Mouse (Mus musculus): ENCODE measurements around the gene H2-M5.
A peak's percentile ranks its signal among the peaks of the same experiment; 100 is the strongest.
"Not testable (repeated sequence)": the region's sequence is repeated elsewhere in the genome, so short reads cannot be mapped to it uniquely, and the experiment has no call there.

H2-M5 gene

DNA sequence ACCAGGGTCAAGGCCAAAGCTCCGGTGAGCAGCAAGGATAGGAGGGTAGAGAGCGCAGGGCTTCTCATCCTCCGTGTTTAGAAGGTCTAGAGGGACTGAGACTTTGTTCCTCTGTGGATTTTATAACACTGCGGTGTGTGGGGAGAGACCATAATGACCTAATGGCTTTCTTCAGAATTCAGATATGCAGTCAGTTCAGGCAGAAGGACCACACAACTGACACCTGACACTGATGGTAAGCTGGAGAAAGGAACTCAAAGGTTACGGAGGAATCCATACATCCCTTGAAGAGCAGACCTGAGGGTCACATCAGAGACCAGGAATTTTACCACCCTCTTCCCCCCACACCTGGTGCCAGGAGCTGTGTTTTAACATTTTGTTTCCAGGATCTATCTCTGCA, at the start of gene H2-M5:
TSS of gene H2-M5 (minus strand) at position 101 of the 400 bp plus-strand sequence.
- no peak for DNase-seq (ENCODE audit: low spot score)

DNA sequence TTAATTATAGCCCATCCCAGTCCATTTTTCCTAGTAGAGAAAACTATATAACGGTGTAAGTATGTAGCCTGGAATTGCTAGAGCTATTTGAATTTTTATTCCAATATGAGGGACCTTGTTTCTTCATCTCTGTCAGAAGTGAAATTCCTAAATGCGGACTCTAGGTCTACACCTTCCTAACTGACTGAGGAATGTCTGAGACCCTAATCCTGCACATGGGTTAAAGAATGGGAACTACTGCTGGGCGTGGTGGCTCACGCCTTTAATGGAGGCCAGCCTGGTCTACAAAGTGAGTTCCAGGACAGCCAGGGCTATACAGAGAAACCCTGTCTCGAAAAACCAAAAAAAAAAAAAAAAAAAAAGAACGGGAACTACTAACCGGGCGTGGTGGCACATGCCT, 39.8 kb upstream of the H2-M5 start:
- no peak for DNase-seq (ENCODE audit: low spot score)

DNA sequence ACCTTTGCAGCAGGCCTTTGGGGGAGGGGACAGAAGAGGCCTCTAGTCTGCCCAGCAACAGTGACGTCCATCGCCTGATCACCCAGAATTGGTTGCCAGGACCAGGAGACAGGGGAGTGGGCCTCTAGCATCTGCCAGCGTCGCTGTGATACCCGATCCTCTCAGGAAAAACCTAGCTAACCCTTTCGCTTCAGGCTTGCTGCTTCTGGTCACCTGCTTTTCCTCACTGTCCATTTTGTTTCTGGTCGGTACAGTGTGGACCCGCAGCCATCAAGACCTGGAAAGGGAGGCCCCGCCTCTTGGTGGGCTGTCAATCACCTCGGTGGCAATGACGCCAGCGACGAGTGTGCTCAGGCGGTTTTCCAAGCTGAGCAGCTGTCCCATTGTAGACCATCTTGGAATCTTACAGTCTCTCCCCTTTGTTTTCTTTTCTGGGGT, 39.4 kb upstream of the H2-M5 start:
- DNase-seq (ENCODE audit: low spot score): peak; percentile 33

DNA sequence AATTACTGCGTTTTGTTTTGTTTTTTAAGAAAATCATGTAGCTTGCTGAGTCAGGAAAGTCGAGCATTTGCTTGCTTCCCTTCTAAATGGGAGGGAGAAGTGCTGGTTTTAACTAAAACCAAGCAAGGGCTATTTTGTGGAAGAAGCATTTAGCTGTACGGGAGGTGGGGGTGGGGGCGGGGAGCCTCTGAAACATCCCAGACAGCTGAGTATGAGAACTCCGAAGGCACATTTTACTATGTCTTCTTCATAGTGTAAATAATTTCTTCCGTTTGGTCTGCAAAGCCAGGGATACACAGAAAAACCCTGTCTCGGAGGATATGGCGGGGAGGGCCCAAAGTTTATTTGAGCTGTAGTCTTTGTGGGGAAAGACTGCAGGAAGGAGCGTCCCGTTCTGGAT, 38.9 kb upstream of the H2-M5 start:
- no peak for DNase-seq (ENCODE audit: low spot score)

DNA sequence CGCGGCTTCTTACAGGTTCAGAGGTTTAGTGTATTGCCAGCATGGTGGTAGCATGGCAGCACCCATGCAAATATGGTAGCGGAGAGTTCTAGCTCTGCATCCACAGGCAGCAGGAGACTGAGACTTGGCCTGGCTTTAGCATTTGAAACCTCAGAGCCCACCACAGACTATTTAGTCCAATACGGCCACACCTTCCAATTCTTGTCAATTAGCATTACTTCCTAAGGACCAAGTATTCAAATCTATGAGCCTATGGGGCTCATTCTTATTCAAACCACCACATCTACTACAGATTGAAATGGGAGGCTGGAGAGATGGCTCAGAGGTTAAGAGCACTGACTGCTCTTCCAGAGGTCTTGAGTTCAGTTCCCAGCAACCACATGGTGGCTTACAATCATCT, 38.1 kb upstream of the H2-M5 start:
- DNase-seq (ENCODE audit: low spot score): no peak

DNA sequence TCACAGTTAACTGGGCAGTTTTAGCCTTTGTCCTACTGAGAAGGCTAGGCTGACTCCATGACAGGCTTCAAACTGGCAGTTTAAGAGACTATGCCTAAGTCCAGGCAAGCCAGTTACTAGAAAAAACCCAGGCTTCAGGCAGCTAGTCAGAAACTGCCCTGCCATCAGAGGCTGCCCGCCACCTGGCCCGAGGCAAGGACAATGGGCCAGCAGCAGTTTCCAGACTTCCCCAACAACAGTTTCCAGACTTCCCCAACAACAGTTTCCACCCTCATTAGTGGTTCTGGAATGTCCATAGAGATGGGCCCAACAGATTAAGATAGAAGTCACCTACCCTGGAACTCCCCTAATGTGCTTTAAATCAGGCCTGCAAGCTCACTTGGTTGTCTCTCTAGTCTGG, 37.1 kb upstream of the H2-M5 start:
- DNase-seq (ENCODE audit: low spot score): no peak

DNA sequence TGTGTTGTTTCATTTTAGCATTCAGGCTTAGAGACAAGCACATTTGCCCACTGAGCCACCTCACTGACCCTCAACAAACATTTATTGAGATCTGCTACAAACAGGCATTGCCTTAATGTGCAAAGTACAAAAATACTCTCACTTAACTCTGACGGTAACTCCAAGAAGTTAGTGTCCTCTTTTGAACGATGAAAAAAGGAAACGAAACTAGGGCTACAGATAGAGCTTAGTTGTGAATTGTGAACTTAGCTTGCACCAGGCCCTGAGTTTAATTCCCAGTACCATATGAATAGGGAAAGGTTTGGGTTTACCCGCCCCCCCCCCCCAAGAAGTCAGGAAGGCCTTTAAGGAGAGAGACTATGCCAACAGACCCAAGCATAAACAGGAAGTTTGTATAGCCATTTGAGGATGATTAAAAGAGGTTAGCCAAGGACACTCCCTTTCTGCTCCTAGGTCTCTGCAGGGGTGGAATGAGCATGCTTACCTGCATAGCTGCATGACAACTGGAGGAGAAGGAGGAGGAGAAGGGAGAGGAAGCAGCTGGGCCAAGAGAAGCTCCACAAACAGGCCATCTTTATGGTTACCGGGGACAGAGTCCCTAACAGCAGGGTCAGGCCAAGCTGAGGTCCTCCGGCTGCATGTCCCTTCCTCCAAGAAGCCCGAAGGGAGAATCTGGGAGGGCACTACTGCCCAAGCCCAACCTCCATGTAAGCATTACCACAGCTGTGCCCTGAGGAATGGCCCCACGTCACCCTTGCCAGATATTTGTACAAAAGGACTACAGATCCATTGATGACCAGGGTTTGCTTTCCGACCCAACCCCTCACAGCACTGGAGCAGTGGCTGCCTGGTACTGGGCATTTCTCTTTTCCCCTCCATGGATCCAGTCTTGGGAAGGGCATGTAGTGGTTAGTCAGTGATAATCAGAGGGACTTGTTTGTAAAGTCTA, 33.6 kb upstream of the H2-M5 start, which contains the start of gene Mog:
TSS of gene Mog (minus strand) at position 771 of the 949 bp plus-strand sequence.
- no peak for DNase-seq (ENCODE audit: low spot score)

DNA sequence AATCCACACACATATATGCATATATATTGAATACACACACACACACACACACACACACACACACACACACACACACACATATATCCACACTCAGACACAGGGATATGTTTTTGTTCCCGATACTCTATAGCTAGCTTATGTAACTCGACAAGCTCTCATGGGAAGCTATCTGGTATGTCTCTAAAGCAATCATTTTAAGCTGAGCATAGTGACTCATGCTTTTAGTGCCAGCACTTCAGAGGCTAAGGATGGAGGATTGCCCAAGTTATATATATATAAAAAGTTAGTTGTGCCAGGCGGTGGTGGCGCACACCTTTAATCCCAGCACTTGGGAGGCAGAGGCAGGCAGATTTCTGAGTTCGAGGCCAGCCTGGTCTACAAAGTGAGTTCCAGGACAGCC, 29.9 kb upstream of the H2-M5 start:
- DNase-seq (ENCODE audit: low spot score): not testable (repeated sequence)

DNA sequence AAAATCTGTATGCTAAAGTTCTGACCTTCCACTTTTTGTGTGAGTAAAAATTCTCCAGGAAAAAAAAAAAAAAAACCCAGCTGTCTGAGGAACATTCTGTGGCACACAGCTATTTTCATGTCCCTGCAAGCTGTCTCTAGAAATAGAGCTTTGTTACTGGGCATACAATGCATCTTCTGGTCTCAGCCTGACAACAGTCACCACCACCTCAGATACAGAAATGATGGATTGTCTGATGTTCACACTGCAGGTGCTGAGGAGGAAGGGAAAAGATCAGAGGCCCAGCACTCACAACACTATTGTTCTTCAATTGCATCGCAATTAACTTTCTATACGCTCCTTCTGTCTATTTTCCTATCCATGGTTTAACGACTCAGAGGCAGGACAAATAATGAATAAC, 29.0 kb upstream of the H2-M5 start:
- DNase-seq (ENCODE audit: low spot score): no peak

DNA sequence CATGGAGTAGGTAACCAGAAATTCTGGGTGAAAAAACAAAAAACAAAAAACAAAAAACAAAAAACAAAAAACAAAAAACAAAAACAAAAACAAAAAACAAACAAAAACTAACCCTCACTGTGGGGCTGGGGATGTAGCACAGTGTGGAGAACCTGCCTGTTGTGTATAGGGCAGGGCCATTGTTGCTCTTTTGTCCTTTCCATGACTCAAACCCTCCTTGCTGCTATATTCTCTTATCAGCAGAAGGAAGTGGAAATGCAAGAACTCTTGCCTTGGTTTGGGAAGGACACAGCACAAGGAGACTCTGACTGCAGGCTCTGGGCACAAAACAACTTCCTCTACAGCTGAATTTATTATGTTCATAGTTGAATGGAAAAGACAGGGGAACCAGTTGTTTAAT, 27.0 kb upstream of the H2-M5 start:
- no peak for DNase-seq (ENCODE audit: low spot score)

DNA sequence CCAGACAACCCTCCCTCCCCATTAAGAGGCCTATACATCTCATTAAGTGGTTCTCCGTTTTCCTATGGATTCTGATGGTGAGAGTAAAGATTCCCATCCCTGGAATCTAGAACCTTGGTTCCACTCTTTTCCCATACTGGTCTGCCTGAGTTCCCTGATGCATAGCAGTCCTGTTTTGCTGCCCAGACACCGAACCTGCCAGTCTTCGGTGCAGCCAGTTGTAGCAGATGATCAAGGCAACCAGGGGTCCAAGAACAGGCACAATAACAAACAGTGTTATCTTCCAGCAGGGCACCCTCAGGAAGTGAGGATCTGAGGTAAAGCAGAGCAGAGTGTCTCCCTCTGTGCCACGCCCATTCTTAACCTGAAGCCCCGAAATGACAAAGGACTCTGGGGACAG, 22.8 kb upstream of the H2-M5 start:
- no peak for DNase-seq (ENCODE audit: low spot score)

DNA sequence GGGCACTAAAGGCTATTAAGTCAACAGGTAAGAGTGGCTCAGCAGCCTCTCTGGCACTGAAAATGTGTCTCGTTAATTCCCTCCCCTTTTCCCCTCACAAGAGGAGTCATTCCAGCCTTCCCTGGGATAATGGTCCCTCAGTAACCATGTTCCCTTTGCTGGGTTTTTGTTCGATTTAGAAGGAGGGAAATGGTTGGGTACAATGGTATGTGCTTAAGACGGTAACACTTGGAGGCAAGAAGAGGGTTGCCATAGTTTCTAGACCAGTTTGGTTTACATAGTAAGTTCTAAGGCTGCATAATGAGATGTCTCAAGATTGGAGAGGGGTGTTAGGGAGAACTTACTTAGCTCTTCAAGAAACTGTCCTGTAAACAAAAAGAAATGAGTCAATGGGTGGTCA, 22.4 kb upstream of the H2-M5 start:
- DNase-seq (ENCODE audit: low spot score): no peak

DNA sequence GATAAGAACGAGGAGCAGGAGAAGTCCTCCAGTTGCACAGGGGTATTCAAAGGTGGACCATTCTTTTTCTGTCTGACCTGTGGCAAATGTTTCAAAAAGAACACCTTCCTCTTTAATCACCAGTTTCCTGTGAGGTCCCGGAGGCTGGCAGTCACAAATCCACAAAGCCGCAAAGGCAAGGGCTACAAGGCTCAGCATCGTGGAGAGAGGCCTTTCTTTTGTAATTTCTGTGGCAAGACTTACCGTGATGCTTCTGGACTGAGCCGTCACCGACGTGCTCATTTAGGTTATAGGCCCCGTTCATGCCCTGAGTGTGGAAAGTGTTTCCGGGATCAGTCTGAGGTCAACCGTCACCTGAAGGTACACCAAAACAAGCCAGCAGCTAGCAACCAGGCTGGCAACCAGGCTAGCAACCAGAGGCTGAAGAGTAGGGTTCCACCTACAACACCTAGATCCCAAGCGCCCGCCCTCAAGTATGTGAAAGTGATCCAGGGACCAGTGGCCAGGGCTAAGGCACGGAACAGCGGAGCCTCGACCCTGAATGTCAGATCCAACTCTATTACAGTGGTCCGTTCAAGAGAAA, 20.2 kb upstream of the H2-M5 start:
- no peak for DNase-seq (ENCODE audit: low spot score)

DNA sequence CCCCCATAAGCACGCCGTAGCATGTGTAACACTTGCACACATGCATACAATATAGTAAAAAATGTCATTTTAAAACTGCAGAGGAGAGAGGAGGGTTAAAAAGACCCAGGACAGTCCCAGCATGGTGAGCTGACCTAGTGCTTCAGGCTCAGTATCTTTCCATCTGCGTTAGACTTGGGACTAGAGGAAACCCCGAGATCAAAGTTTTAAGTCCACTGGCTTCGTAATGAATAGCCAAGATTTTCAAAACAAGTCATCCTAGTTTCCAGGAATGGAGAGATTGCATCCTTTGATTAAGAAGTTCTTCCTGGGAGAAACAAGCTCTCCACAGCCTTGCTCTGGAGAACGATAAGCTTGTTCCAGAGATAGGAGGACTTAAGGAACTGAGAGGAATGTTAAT, 18.8 kb upstream of the H2-M5 start:
- no peak for DNase-seq (ENCODE audit: low spot score)

DNA sequence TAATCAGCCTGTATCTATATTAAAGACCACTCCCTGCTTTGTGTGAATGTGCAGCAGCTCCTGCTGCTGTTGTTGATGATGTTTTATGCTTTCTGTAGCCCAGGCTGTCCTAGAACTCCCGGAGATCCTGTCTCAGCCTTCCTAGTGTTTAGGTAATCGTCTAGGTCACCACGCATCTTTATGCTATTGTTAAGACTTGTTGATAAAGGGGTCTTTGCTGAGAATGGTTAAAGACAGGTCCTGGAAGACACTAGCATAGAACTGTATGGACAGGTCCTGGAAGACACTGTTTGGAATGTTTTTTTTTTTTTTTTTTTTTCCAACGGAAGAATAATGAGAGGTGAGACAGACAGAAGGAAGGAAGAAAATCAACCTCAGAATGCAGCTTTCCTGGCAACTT, 14.0 kb upstream of the H2-M5 start:
- no peak for DNase-seq (ENCODE audit: low spot score)

DNA sequence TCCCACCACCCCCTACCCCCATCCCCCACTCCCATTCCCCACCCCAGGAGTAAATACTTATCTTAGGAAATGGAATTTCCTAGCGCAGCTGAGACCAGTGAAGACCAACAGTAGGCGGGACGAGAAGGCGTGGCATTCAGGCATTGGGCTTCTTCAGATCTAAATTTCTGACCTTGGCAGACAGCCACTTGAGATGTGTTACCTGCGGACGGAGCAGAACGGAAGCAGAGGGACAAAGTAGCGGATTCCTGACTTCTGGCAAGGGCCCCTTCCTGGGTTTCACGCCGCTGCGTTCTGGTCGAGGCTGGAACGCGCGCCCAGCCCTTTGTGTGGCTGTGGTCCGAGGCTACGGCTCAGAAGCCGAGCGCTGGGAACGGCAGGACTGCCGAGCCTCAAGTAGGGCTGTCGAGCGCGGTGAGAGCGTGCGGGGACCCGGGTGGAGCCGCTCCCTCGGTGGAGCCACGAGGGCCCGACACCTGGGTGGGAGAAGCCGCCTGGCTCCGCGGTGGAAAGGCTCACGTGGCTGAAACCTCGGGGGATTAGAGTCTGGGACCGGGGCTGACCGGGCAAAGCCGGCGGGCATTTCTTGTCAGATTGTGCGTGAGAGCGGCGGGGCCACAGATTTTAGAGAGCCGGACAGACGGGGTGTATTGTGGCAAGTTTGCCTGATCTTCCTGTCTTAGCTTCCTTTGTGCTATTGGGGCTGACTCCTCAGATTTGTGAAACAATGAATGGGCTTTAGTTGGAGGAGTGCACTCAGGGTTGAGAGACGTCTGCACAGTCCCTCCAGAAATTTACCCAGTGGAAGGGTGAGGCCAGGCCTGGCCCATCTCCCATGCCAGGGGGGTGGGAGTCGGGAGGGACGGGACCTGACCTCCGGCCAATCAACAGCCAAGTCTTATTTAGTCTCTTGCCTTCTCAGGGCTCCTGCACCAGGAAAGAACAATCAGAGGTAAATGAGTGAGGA, 13.3 kb upstream of the H2-M5 start:
- DNase-seq (ENCODE audit: low spot score): no peak

DNA sequence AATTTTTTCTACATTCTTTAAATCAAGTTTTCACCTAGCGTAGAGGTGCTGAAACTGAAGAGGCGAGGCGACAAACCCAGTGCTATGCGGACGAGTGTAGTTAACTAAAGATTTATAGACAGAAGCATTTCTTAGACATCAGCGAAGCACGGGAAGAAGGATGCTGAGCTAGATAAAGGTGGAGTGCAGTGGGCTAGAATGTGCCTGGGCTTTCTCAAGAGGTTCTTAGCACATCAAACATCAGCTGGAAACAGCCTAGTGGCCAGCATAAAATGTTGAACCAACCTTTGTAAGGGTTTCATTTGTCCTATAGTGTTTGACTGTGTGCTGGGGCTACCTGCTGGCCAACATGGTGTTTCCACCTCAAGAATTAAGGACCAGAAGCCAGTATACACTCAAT, 11.5 kb upstream of the H2-M5 start, which contains the start of gene Zfp57:
TSS of gene Zfp57 (plus strand) at position 301 of the 400 bp plus-strand sequence.
- DNase-seq (ENCODE audit: low spot score): no peak

DNA sequence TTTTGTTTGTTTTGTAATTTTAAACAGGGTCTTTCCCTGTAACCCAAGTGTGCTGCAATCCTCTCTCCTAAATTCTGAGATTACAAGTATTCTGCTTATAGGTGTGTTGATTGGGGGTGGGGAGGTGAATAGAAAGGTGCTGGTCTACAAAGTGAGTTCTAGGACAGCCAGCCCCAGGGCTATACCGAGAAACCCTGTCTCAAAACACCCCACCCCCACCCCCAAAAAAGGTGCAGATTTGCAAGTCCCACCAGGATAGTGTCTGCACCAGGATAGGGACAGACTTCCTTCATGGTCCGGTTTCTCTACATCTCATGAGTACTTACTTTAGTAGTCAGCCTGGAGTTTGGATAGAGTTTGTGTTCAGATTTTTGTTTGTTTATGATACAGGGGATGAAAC, 9.1 kb upstream of the H2-M5 start:
- no peak for DNase-seq (ENCODE audit: low spot score)

DNA sequence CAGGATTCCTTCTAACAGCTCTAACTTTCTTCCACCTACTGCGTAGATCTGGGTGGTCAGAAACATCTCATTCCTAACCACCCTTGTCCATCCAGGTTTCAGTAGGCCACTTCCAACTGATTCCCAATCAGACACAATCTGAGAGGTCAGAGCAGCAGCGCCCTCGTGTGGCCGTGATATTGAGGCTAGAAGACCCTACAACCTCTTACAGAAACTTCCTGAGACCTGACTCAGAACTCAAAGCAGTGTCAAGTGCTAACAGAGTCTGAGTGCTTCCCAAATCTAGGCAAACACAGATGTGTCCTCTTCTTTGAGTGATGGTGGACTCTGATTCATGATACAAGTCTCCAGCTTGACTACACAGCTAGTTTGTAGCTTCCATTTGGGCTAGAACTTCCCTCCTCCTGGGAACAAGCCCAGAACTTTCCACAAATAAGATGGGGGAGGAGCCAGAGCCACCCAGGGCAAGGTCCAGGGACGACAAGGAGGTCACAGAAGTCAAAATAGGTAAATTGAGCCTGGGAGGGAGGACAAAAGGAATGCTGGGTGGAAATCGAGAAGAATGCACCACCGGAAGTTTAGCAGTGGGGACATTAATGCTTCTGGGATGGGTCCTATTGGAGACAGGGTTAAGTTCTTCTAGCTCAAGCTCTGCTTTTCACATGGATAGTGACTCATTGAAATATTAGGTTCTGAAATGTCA, 7.8 kb upstream of the H2-M5 start:
- DNase-seq (ENCODE audit: low spot score): no peak

DNA sequence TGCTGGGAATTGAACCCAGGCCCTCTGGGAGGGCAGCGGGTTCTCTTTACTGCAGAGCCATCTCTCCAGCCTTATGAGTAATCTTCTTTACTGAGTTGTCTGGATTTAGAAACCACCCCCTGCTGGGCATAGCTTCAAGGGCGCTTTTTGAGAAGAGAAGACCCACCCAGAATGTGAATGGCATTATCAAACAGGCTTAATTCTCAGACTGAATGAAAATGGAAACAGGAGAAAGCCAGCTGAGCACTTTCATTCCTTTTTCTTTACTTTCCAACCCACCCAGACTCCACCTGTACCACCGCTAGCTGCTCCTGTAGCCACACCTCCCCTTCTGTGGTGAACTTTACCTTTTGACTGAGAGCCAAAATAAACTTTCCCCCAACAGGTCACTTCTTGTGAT, 6.1 kb upstream of the H2-M5 start:
- no peak for DNase-seq (ENCODE audit: low spot score)

DNA sequence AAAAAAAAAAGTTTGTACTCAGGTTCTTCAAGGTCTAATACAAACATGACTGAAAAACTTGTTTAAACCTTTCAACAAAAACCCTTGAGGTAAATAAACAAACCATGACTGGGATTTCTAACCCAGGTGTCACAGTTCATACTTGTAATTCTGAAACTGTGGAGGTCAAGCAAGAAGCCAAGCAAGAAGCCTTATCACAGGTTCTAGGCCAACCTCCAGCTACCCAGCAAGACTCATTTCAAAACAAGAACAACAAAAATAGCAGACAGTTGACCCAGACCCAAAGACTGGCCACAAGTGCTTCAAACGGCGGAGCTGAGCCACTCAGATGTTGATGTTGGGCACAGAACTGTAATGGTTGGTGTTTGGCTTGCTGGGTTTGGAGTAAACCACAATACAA, 5.2 kb upstream of the H2-M5 start:
- DNase-seq (ENCODE audit: low spot score): no peak
